9 mouse cellular contexts compared by ENCODE assay signal in genomic region chr5:102855805-102856204, GRCm38 (mm10).
DNase-seq lines count a peak whose midpoint lies in the region; ATAC-seq and TF ChIP-seq lines count a peak whose summit lies in the region.
"Had no signal": no experiment of that assay in that cellular context is flagged by ENCODE, and none has a peak within 500 bp of the region (broad histone marks: within the 10 kb centered on the region; RNA-seq: fewer than 3 reads in every experiment).

No protein-coding gene starts in this region.

- no peak overlapping the region for H3K4me2 ChIP-seq in intestine, embryonic 15.5 days (replicated peaks)
- H3K4me2 ChIP-seq in midbrain, embryonic 12.5 days (replicated peaks), result peak overlapping the region; percentile 40
- H3K4me2 ChIP-seq: liver, embryonic 12.5 days had no signal

- no peak overlapping the region for H3K27ac ChIP-seq in embryonic facial prominence, embryonic 10.5 days (replicated peaks)
- H3K27ac ChIP-seq in intestine, embryonic 15.5 days, result no peak overlapping the region
- H3K27ac ChIP-seq in midbrain, embryonic 12.5 days (replicated peaks), result no peak overlapping the region
- H3K27ac ChIP-seq: gastrocnemius, adult 2 months; liver, embryonic 12.5 days had no signal

- WGBS in embryonic facial prominence, embryonic 10.5 days, result 45% methylated on average over 10 of the region's 10 CpGs
- WGBS in intestine, embryonic 15.5 days, result 45% methylated on average over 10 of the region's 10 CpGs
- 16% methylated on average over 10 of the region's 10 CpGs for WGBS in midbrain, embryonic 12.5 days

- no peaks in the 10 kb centered on the region for H3K4me1 ChIP-seq in embryonic facial prominence, embryonic 10.5 days
- H3K4me1 ChIP-seq in intestine, embryonic 15.5 days (replicated peaks), result no peaks in the 10 kb centered on the region
- H3K4me1 ChIP-seq in midbrain, embryonic 12.5 days, result peaks cover 7% of the 10 kb centered on the region
- H3K4me1 ChIP-seq: liver, embryonic 12.5 days had no signal

- peak; percentile 92 for ATAC-seq in Patski
- 0 out of 2 replicates have a peak, but pooled peaks have one; percentile 41 for ATAC-seq in intestine, embryonic 15.5 days
- 0 out of 2 replicates have a peak, but pooled peaks have one; percentile 41 for ATAC-seq in midbrain, embryonic 12.5 days (ENCODE audit: low FRiP score, low read depth)
- ATAC-seq: liver, embryonic 12.5 days had no signal

- intact Hi-C loops in gastrocnemius, postnatal 36 days (cut with DNase I), result no loop called here

- TF ChIP-seq CTCF in Patski (IDR thresholded peaks at IDR 0.05), result no peak

- in situ Hi-C loops in Patski (cut with MboI; ENCODE audit: low pct_unique_long_range_greater_than_20kb), result no loop called here

- no peak overlapping the region for H3K9ac ChIP-seq in intestine, embryonic 15.5 days
- 0 out of 2 replicates have a peak overlapping the region, but pooled peaks have one; percentile 24 for H3K9ac ChIP-seq in midbrain, embryonic 12.5 days (replicated peaks)
- H3K9ac ChIP-seq: liver, embryonic 12.5 days had no signal

- H3K4me3 ChIP-seq in embryonic facial prominence, embryonic 10.5 days, result no peak overlapping the region
- no peak overlapping the region for H3K4me3 ChIP-seq in intestine, embryonic 15.5 days (replicated peaks)
- H3K4me3 ChIP-seq in midbrain, embryonic 12.5 days, result no peak overlapping the region
- H3K4me3 ChIP-seq: gastrocnemius, adult 2 months; liver, embryonic 12.5 days had no signal

- no peaks in the 10 kb centered on the region for H3K9me3 ChIP-seq in embryonic facial prominence, embryonic 10.5 days
- H3K9me3 ChIP-seq in intestine, embryonic 15.5 days, result no peaks in the 10 kb centered on the region
- no peaks in the 10 kb centered on the region for H3K9me3 ChIP-seq in midbrain, embryonic 12.5 days
- H3K9me3 ChIP-seq: liver, embryonic 12.5 days had no signal

- no peaks in the 10 kb centered on the region for H3K27me3 ChIP-seq in Patski
- H3K27me3 ChIP-seq in embryonic facial prominence, embryonic 10.5 days (replicated peaks; ENCODE audit: low read depth, poor library complexity, severe bottlenecking), result no peaks in the 10 kb centered on the region
- H3K27me3 ChIP-seq in intestine, embryonic 15.5 days (replicated peaks), result no peaks in the 10 kb centered on the region
- no peaks in the 10 kb centered on the region for H3K27me3 ChIP-seq in midbrain, embryonic 12.5 days
- H3K27me3 ChIP-seq: liver, embryonic 12.5 days had no signal

- no peaks in the 10 kb centered on the region for H3K36me3 ChIP-seq in embryonic facial prominence, embryonic 10.5 days (replicated peaks)
- no peaks in the 10 kb centered on the region for H3K36me3 ChIP-seq in intestine, embryonic 15.5 days
- H3K36me3 ChIP-seq in midbrain, embryonic 12.5 days, result no peaks in the 10 kb centered on the region
- H3K36me3 ChIP-seq: liver, embryonic 12.5 days had no signal

- POLR2A ChIA-PET in Patski (lab: Charles Lee), result interaction anchor here (0.6 to 1.6 kb wide), 4 partner anchors 8 to 374 kb away, joined by 3 to 6 read pairs (median 4); no protein-coding TSS in a partner anchor

- peak; percentile 66 for DNase-seq in Patski (ENCODE audit: low read depth, low spot score)
- DNase-seq in embryonic facial prominence, embryonic 10.5 days (ENCODE audit: low spot score), result peak; percentile 26
- no peak for DNase-seq in gastrocnemius, postnatal 36 days
- no peak for DNase-seq in urinary bladder, adult 2 months (ENCODE audit: low spot score)
- DNase-seq in layer of hippocampus, postnatal 10 days (ENCODE audit: low spot score in 2 of 2), result no peak
- DNase-seq: gastrocnemius, adult 2 months had no signal

- CTCF ChIA-PET in Patski (lab: Charles Lee), result interaction anchor here (0.8 to 2.3 kb wide), 10 partner anchors 8 to 152 kb away, joined by 3 to 9 read pairs (median 4); no protein-coding TSS in a partner anchor

Comparison
In these comparisons a context has a peak if more than half of its experiments do, and no peak if none do; other contexts are left out.
1. ATAC-seq: peak in every context shown above with its lines; median percentile 92 in Patski; 41 in intestine, embryonic 15.5 days; 41 in midbrain, embryonic 12.5 days.
2. DNase-seq: peak in Patski (single experiment) and embryonic facial prominence, embryonic 10.5 days (single experiment); none in gastrocnemius, postnatal 36 days (0 of 2), urinary bladder, adult 2 months (single experiment) and layer of hippocampus, postnatal 10 days (0 of 2).